Mouse (Mus musculus) brain, embryonic 14.5 days (tissue): ENCODE data around the gene Bach2. TPM values are rescaled to one million over a fixed set of nuclear protein-coding genes. Genes with fewer than 3 reads are reported as not detected.

Source experiments
- DNase-seq: peaks from one replicate; pipeline ENCODE4 v3.0.0-alpha.2; 2011; ENCODE audit warnings: low read depth
- CTCF ChIP-seq: fragments of 200-500 bp; IDR thresholded peaks from 2 replicates; pipeline ENCODE4 v1.5.1; 2012; ENCODE audit warnings: inconsistent platforms, mild to moderate bottlenecking, moderate library complexity, borderline replicate concordance; ENCODE audit not compliant: insufficient read depth, insufficient read length; ENCODE audit errors: extremely low read depth
- POLR2A ChIP-seq: fragments of 200-500 bp; IDR thresholded peaks from 2 replicates; pipeline ENCODE4 v1.6.1; 2012; ENCODE audit warnings: mild to moderate bottlenecking, inconsistent platforms, borderline replicate concordance; ENCODE audit not compliant: poor library complexity, insufficient read depth, insufficient read length, severe bottlenecking; ENCODE audit errors: extremely low read depth
- polyA plus RNA-seq: library from polyadenylated mRNA; depleted of rRNA; stranded (reverse); fragments of >200 nt; gene quantifications from 2 replicates; pipeline ENCODE4 v1.2.3, GENCODE M21; 2012

Gene Bach2
- polyA plus RNA-seq, 1 experiment: 31.4 TPM

GRCm38 (mm10) chr4:32544821-32545545, 306.4 kb downstream of the Bach2 start:
- DNase-seq: no peak
- TF ChIP-seq POLR2A: no peak
- no peak for TF ChIP-seq CTCF

- TF ChIP-seq CTCF: no peak
- TF ChIP-seq POLR2A: no peak
- no peak for DNase-seq
These were observed 306.9 kb downstream of the Bach2 start for GRCm38 (mm10) chr4:32545548-32545947.

GRCm38 (mm10) chr4:32549150-32549549, 310.5 kb downstream of the Bach2 start:
- no peak for DNase-seq
- TF ChIP-seq POLR2A (no peak), CTCF (no peak)

GRCm38 (mm10) chr4:32551337-32551736, 312.7 kb downstream of the Bach2 start:
- peak; percentile 59 for DNase-seq
- TF ChIP-seq CTCF (peak; percentile 59), POLR2A (no peak)

GRCm38 (mm10) chr4:32555506-32555905, 316.9 kb downstream of the Bach2 start:
- no peak for DNase-seq
- no peak for TF ChIP-seq CTCF
- TF ChIP-seq POLR2A: no peak

- TF ChIP-seq POLR2A (no peak), CTCF (no peak)
- DNase-seq: peak; percentile 63
These were observed 321.6 kb downstream of the Bach2 start for GRCm38 (mm10) chr4:32560246-32560645.

- DNase-seq: peak; percentile 88
These were observed 322.3 kb downstream of the Bach2 start for GRCm38 (mm10) chr4:32560724-32561554.

GRCm38 (mm10) chr4:32561555-32562095, 323.0 kb downstream of the Bach2 start:
- no peak for TF ChIP-seq POLR2A
- TF ChIP-seq CTCF: peak; percentile 49; the same call in 1 of the 2 replicates
- peak; percentile 73 for DNase-seq

More at GRCm38 (mm10) chr4:32560724-32561554, 322.3 kb downstream of the Bach2 start:
- peak; percentile 49; the same call in 1 of the 2 replicates for TF ChIP-seq CTCF
- no peak for TF ChIP-seq POLR2A

- no peak for DNase-seq
- TF ChIP-seq CTCF (no peak), POLR2A (no peak)
These were observed 323.9 kb downstream of the Bach2 start for GRCm38 (mm10) chr4:32562319-32563115.

GRCm38 (mm10) chr4:32564416-32564815, 325.8 kb downstream of the Bach2 start:
- no peak for DNase-seq
- no peak for TF ChIP-seq POLR2A
- no peak for TF ChIP-seq CTCF
